Mouse (Mus musculus) stomach, embryonic 15.5 days (tissue): Measurements from ENCODE around the gene Tmprss9. TPM values are rescaled to one million over a fixed set of nuclear protein-coding genes. Genes with fewer than 3 reads are reported as not detected.
A peak's percentile ranks its signal among the peaks of the same experiment; 100 is the strongest.
"Not testable (repeated sequence)": the region's sequence is repeated elsewhere in the genome, so short reads cannot be mapped to it uniquely, and the experiment has no call there.

Experiments used
- ATAC-seq: fragments of 200-750 bp; cut with Nextera tagmentation; 2 replicates; pipeline ENCODE4 v1.8.0; 2017; ENCODE audit warnings: low read depth, moderate number of reproducible peaks, moderate TSS enrichment; ENCODE audit not compliant: insufficient read depth, low FRiP score
- H3K27ac ChIP-seq: fragments of 300-500 bp; sonication (generic); 2 replicates; pipeline ENCODE4 v1.5.1; 2015; ENCODE audit warnings: mild to moderate bottlenecking, inconsistent platforms
- H3K27me3 ChIP-seq: fragments of 300-500 bp; sonication (generic); replicated peaks from 2 replicates; pipeline ENCODE4 v1.6.1; 2015; ENCODE audit warnings: inconsistent platforms
- H3K36me3 ChIP-seq: fragments of 300-500 bp; sonication (generic); 2 replicates; pipeline ENCODE4 v1.6.1; 2015; ENCODE audit warnings: inconsistent platforms
- H3K4me1 ChIP-seq: fragments of 300-500 bp; sonication (generic); 2 replicates; pipeline ENCODE4 v1.6.1; 2015; ENCODE audit warnings: inconsistent platforms
- H3K4me2 ChIP-seq: fragments of 300-500 bp; sonication (generic); 2 replicates; pipeline ENCODE4 v1.6.1; 2015; ENCODE audit warnings: mild to moderate bottlenecking, inconsistent platforms
- H3K4me3 ChIP-seq: fragments of 300-500 bp; sonication (generic); replicated peaks from 2 replicates; pipeline ENCODE4 v1.5.1; 2015; ENCODE audit warnings: inconsistent platforms
- H3K9ac ChIP-seq: fragments of 300-500 bp; sonication (generic); 2 replicates; pipeline ENCODE4 v1.6.1; 2015; ENCODE audit warnings: inconsistent platforms
- H3K9me3 ChIP-seq: fragments of 300-500 bp; sonication (generic); 2 replicates; pipeline ENCODE4 v1.6.1; 2016; ENCODE audit warnings: inconsistent platforms
- WGBS: fragments of 180-500 bp; shearing (Covaris S2); methylation state at CpG from one replicate; pipeline ENCODE4 v1.1.7; 2015; 5-methylcytosine and 5-hydroxymethylcytosine counted together
- polyA plus RNA-seq: library from polyadenylated mRNA; unstranded; fragments of >200 nt; fragmentation: Nextera tagmentation; extraction: Ambion mirVana; gene quantifications from 2 replicates; pipeline ENCODE4 v1.2.1, GENCODE M21; 2015

Gene Tmprss9
- polyA plus RNA-seq, result 0.06 TPM in 1 of 2 replicates, not detected in the other

DNA sequence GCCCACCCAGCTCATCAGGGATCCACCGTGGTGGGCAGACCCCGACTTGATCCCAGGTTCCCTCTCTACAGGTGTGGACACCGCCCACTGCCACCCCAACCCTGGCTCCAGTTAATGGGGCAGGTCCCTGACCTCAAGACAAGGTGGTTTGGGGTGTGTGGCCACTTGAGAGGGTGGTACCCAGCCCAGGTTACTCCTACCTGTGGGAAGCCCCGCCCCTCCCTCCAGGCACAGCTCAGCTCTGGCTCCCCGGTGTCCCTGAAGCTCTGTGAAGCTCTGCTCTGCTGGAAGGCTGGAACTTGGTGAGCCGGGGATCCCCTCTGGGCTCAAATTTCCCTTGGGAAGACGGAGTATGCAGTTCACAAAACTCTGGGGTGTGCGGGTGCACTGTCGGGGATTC, at the start of gene Tmprss9:
Gene Tmprss9 (plus strand): TSS at position 268 of the 400 bp plus-strand sequence.
- ATAC-seq, result no peak; the same call in 1 of the 2 replicates
- Histone ChIP-seq H3K9me3 (no peaks in the 10 kb centered on the region), H3K9ac (no peak within 1 kb of the TSS), H3K4me3 (no peak within 1 kb of the TSS), H3K27ac (no peak within 1 kb of the TSS), H3K4me1 (no peaks in the 10 kb centered on the region), H3K36me3 (peaks cover under 1% of the 10 kb centered on the region; the same call in 1 of the 2 replicates), H3K27me3 (no peaks in the 10 kb centered on the region), H3K4me2 (no peak within 1 kb of the TSS)
- WGBS, result 21% methylated on average over 9 of the region's 9 CpGs

DNA sequence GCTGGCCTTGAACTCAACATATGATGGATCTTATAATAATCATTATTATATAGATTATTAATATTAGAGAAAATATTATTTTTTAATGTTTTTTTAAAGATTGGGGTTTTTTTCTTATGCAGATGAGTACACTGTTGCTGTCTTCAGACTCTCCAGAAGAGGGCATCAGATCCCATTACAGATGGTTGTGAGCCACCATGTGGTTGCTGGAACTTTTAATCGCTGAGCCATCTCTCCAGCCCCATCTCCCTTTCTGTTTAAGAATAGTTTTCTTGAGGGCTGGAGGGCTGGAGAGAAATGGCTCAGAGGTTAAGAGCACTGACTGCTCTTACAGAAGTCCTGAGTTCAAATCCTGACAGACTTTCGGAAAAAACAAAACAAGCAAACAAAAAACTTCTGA, 49.7 kb upstream of the Tmprss9 start:
- no peak for ATAC-seq
- Histone ChIP-seq H3K9me3 (no peaks in the 10 kb centered on the region), H3K4me1 (no peaks in the 10 kb centered on the region), H3K4me2 (no peak overlapping the region), H3K27me3 (no peaks in the 10 kb centered on the region), H3K27ac (no peak overlapping the region), H3K36me3 (no peaks in the 10 kb centered on the region), H3K9ac (no peak overlapping the region), H3K4me3 (no peak overlapping the region)
- 44% methylated on average over 2 of the region's 2 CpGs for WGBS

DNA sequence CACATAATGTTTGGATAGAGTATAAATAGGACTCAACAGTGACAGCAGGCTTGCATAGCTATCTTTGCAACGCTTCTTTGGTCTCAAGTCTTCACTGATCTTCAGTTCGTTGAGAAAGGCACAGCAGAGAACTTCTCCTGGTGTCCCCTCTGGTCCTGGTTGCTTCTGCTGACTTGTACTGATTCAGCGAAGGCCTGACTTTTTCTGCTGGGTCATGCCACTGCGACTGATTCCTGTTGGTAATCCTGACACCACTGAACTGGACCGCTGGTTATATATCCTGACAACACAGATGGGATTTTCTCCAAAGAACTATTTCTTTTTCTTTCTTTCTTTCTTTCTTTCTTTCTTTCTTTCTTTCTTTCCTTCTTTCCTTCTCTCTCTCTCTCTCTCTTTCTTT, 49.1 kb upstream of the Tmprss9 start:
- Histone ChIP-seq H3K9ac (no peak overlapping the region), H3K9me3 (no peaks in the 10 kb centered on the region), H3K36me3 (no peaks in the 10 kb centered on the region), H3K27ac (no peak overlapping the region), H3K4me1 (peaks cover under 1% of the 10 kb centered on the region), H3K27me3 (no peaks in the 10 kb centered on the region), H3K4me2 (no peak overlapping the region), H3K4me3 (no peak overlapping the region)
- 87% methylated on average over 5 of the region's 5 CpGs for whole genome bisulfite sequencing
- no peak for ATAC-seq

GRCm38 (mm10) chr10:80823316-80823715, 48.3 kb upstream of the Tmprss9 start:
- no peak overlapping the region for H3K4me3 ChIP-seq
- 84% methylated on average over 1 of the region's 1 CpGs for WGBS
- no peak overlapping the region for H3K27ac ChIP-seq
- no peaks in the 10 kb centered on the region for H3K9me3 ChIP-seq
- no peaks in the 10 kb centered on the region for H3K36me3 ChIP-seq
- H3K9ac ChIP-seq, result no peak overlapping the region
- H3K27me3 ChIP-seq, result no peaks in the 10 kb centered on the region
- H3K4me1 ChIP-seq, result peaks cover 9% of the 10 kb centered on the region
- no peak overlapping the region for H3K4me2 ChIP-seq
- no peak for ATAC-seq

GRCm38 (mm10) chr10:80823847-80824643, 47.6 kb upstream of the Tmprss9 start:
- no peaks in the 10 kb centered on the region for H3K27me3 ChIP-seq
- H3K4me2 ChIP-seq, result no peak overlapping the region
- H3K4me1 ChIP-seq, result peaks cover 12% of the 10 kb centered on the region
- no peak for ATAC-seq
- no peak overlapping the region; the same call in 1 of the 2 replicates for H3K27ac ChIP-seq
- 53% methylated on average over 8 of the region's 8 CpGs for whole genome bisulfite sequencing
- no peak overlapping the region for H3K9ac ChIP-seq
- H3K36me3 ChIP-seq, result no peaks in the 10 kb centered on the region
- H3K9me3 ChIP-seq, result no peaks in the 10 kb centered on the region
- H3K4me3 ChIP-seq, result no peak overlapping the region

DNA sequence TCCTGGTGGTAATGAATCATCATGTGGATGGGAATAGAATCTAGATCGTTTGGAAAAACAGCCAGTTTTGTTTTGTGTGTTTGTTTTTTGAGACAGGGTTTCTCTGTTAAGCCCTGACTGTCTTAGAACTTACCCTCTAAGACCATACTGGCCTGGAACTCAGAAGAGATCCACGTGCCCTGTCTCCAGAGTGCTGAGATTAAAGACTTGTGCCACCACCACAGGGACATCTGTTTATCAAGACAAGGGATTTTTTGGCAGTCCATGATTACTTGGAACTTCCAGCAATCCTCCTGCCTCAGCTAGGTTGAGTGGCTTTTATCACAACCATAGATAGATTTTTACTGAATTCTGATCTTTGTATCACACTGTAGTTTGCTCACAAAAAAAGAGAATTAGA, 46.8 kb upstream of the Tmprss9 start:
- WGBS, result 73% methylated on average over 2 of the region's 2 CpGs
- no peak overlapping the region for H3K27ac ChIP-seq

GRCm38 (mm10) chr10:80826151-80827062, 45.2 kb upstream of the Tmprss9 start, which contains the start of gene Oaz1:
Gene Oaz1 (plus strand): TSS chr10:80826656.
- WGBS, result under 1% methylated on average over 81 of the region's 82 CpGs
- peaks cover 34% of the 10 kb centered on the region for H3K4me1 ChIP-seq

More for the DNA sequence above, 46.8 kb upstream of the Tmprss9 start:
- no peak overlapping the region for H3K9ac ChIP-seq
- no peak overlapping the region for H3K4me2 ChIP-seq
- H3K36me3 ChIP-seq, result peaks cover 8% of the 10 kb centered on the region
- H3K9me3 ChIP-seq, result no peaks in the 10 kb centered on the region
- no peaks in the 10 kb centered on the region for H3K27me3 ChIP-seq
- peaks cover 19% of the 10 kb centered on the region for H3K4me1 ChIP-seq
- H3K4me3 ChIP-seq, result no peak overlapping the region
- no peak for ATAC-seq

GRCm38 (mm10) chr10:80827063-80827869, 44.4 kb upstream of the Tmprss9 start:
- Histone ChIP-seq H3K9ac (peak overlapping the region; percentile 96), H3K9me3 (no peaks in the 10 kb centered on the region), H3K4me2 (peak overlapping the region; percentile 94), H3K4me3 (peak overlapping the region; percentile 74), H3K36me3 (peaks cover 15% of the 10 kb centered on the region), H3K27ac (peak overlapping the region; percentile 93; the same call in 1 of the 2 replicates), H3K4me1 (peaks cover 34% of the 10 kb centered on the region), H3K27me3 (no peaks in the 10 kb centered on the region)
- ATAC-seq, result no peak
- WGBS, result 5% methylated on average over 29 of the region's 29 CpGs

More at GRCm38 (mm10) chr10:80826151-80827062, 45.2 kb upstream of the Tmprss9 start, which contains the start of gene Oaz1:
- H3K9me3 ChIP-seq, result no peaks in the 10 kb centered on the region
- peak within 1 kb of the TSS; percentile 93 for H3K27ac ChIP-seq
- peak within 1 kb of the TSS; percentile 74 for H3K4me3 ChIP-seq
- H3K9ac ChIP-seq, result peak within 1 kb of the TSS; percentile 96
- H3K36me3 ChIP-seq, result peaks cover 15% of the 10 kb centered on the region
- ATAC-seq, result peak; percentile 97
- no peaks in the 10 kb centered on the region for H3K27me3 ChIP-seq
- peak within 1 kb of the TSS; percentile 94 for H3K4me2 ChIP-seq

- WGBS, result 74% methylated on average over 10 of the region's 10 CpGs
- H3K36me3 ChIP-seq, result peaks cover 15% of the 10 kb centered on the region
- peak overlapping the region; percentile 96; the same call in 1 of the 2 replicates for H3K9ac ChIP-seq
- peaks cover 37% of the 10 kb centered on the region for H3K4me1 ChIP-seq
- no peak for ATAC-seq
- H3K27ac ChIP-seq, result no peak overlapping the region
- H3K27me3 ChIP-seq, result no peaks in the 10 kb centered on the region
- peak overlapping the region; percentile 74 for H3K4me3 ChIP-seq
- no peaks in the 10 kb centered on the region for H3K9me3 ChIP-seq
- H3K4me2 ChIP-seq, result peak overlapping the region; percentile 94
Measured at GRCm38 (mm10) chr10:80827870-80828420, 43.7 kb upstream of the Tmprss9 start.

GRCm38 (mm10) chr10:80828587-80828986, 43.1 kb upstream of the Tmprss9 start:
- not testable (repeated sequence) for H3K4me3 ChIP-seq, H3K9ac ChIP-seq, H3K9me3 ChIP-seq, H3K27me3 ChIP-seq, ATAC-seq, H3K27ac ChIP-seq
- H3K4me1 ChIP-seq, result peaks cover 37% of the 10 kb centered on the region
- peak overlapping the region; percentile 94 for H3K4me2 ChIP-seq
- WGBS, result 82% methylated on average over 9 of the region's 9 CpGs
- H3K36me3 ChIP-seq, result peaks cover 15% of the 10 kb centered on the region
